Mouse (Mus musculus) urinary bladder, adult 18-20 months (tissue): Measurements from ENCODE around the gene Dnajc6.
A peak's percentile ranks its signal among the peaks of the same experiment; 100 is the strongest.

ENCODE experiments used
- DNase-seq, 2 experiments: peaks; one replicate each; pipeline ENCODE4 v3.0.0; 2022; ENCODE audit warnings: low spot score in 2 of 2, mixed read lengths in 2 of 2

Gene Dnajc6

DNA sequence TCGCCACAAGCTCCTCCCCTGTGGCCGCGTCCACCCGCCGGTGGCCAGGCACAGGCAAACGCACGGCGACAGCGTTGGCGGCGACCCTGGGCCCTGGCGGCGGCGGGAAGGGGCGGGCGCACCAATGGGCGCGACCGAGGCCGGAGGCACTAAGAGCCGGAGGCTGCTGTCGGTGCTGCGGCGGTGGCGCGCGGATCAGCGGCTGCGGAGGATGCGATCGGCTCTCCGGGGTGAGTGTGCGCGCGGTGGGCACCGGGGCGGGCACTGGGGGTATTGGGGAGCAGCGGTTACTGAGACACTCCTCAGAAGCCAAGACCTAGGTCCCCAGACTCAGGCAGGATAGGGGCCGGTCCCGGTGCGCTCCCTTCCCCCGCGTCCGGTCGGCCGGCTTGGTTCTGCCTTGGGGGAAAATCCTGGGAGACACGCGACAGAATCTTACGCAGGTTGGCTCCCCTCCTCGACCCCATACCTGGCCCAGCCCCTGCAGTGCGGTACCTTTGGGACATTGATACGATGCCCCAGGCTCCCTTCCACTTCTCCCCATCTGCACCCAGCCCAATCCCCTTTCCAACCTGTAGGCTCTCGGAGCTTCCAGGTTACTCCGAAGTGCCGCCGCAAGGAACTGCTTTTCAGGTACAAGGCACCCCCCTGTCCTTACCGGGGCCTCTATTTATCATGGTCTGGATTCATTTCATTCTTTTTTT lies at the start of gene Dnajc6:
Gene Dnajc6 (plus strand): TSS at position 115 of the 704 bp plus-strand sequence.
- peak in 1 of 2 experiments; percentile 17 for DNase-seq

DNA sequence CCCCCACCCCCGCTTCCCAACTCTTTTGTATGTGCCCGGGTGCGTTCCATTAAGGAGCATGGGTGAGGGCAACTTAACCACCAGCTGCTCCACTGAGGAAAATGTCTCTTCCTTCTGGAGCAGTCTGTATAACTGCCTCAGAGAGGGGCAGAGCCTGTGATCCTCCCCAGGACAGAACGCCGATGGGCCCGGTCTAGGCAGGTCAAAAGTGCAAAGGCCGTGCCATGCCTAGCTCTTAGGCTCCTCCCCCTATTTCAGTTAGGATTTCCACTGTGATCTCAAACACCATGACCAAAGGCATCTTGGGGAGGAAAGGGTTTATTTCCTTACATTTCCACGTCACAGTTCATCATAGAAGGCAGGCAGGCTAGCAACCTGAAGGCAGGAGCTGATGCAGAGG lies 47.7 kb upstream of the Dnajc6 start:
- DNase-seq = no peak

DNA sequence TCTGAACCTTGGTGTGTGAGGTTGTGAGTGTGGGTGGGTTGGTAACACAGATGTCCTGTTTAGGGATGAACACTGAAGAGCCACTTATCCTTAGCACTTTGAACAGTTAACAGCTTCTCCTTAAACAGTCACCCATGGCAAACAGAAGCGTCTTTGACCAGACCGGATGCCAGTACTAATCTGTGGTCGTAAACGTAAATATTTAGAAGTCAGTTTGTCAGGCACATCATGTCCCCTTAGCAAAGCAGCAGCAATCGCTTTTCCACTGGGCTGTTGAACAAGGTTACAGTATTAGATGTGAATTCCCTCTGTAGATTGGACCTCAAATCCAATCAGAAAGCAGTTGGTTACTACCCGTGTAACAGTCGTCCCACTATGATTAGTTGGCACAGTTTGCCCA lies 47.1 kb upstream of the Dnajc6 start:
- DNase-seq = no peak

DNA sequence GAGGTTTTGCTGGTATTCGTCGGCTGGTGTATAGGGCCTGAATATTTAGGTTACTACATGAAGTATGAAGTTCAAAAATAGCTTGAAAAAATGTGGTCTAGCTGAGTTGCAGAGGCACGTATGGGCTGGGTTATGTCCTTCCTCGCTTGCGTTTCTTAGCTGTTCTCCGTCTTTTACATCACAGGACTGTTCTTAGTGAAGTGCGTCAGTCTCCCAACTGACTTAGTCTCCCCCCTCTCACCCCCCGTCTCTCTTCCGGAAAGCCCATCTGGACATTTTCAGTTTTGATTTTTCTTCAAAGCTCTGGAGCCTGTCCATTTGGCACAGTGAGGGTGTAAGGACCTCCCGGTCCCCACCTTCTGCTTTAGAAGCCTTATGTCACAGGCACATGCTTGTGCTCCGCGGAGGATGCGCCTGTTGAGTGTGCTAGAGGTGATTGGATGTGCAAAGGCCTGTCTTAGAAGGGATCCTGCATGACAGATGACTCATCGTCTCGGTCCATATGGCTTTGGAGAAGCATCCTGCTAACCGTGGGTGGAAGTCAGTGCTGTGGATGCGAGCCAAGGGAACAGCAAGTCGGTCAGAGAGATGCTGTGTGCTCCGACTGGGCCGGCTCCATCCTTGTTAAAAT lies 46.2 kb upstream of the Dnajc6 start:
- DNase-seq = no peak

DNA sequence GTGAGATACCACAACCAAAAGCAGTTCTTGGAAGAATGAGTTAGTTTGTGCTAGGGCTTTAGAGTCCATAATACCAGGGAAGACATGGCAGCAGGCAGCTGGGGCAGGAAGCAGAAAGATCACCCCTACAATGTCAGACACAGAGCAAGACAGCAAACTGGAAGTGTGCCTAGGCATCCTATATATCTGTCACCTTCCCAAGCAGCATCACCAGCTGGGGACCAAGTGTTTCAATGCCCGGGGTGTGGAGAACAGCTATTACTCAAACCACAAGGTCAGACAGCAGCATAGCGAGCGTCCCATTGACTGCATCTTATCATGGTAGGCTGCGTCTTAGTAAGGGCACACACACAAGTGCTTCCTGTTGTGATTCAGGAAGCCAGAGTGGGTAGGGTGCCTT lies 45.4 kb upstream of the Dnajc6 start:
- DNase-seq = no peak

DNA sequence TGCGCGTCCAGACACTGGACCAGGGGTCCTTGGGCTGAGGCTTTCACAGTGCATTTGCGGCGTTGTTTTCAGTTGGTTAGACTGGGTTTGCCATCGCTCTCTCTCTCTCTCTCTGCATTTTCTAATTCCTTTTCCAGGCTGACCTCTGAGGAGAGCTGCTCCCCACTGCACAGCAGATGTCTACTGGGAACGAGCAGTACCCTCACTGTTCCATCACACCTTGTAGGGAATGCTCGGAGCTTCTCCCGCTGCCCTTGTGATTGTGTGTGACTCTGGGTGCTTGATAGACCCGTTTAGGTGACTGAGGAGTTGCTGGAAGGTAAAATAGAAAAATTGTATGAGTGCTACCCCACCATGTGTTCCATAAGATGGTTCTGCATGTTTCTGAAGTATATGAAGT lies 43.6 kb upstream of the Dnajc6 start:
- no peak for DNase-seq

DNA sequence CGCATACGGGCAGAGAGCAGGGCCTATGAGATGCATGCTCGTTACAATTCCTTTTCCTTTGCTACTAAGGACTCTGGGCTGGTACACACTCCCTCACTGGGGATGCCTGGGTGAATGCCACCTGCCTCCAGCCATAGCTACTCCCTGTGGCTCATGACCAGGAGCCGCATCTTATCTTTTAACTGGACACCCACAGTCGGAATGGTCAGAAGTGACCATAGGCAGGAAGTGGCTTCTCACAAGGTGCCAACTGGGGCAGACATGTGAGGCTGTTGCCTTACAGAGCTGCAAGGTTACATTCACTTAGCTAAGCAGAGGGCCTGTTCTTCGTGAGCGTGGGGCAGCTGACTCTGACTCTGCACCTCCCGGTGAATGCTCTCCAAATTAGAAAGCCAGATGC lies 39.3 kb upstream of the Dnajc6 start:
- no peak for DNase-seq

DNA sequence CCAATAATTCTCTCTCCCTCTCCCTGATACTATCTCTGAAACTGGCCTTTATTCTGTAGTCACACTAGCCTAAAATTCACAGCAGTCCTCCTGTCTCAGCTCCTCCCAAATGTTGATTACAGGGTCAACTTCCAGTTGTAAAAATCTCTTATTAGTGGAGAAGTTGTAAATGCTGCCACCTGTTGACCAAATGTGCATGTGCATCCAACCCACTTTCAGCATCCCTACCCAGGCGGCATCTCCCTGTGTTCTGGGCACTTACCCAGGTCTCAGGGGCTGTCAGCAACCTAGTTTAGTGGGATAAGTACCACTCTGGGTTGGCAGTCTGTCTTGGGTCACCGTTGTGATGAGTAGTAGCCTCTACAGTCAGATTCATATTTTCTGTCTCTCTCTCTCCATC lies 38.1 kb upstream of the Dnajc6 start:
- peak in 1 of 2 experiments; percentile 25 for DNase-seq

DNA sequence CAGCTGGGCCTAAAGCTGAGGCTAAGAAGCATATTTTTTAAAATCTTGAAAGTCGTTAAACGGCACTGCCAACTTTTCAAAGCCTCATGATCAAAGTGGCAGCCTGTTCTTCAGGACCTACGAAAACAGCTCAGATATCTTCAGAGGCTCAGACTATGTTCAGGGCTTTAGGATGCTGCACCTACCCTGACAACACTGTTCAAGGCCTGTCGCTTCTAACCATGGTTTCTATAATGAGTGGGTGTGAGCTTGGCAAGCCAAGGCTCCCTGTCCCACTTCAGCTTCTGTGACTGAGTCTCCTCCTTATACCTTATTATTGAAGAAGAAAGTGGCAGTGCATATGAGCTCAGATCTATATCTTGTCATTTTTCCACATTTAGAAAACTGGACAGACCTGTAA lies 37.1 kb upstream of the Dnajc6 start:
- no peak for DNase-seq

DNA sequence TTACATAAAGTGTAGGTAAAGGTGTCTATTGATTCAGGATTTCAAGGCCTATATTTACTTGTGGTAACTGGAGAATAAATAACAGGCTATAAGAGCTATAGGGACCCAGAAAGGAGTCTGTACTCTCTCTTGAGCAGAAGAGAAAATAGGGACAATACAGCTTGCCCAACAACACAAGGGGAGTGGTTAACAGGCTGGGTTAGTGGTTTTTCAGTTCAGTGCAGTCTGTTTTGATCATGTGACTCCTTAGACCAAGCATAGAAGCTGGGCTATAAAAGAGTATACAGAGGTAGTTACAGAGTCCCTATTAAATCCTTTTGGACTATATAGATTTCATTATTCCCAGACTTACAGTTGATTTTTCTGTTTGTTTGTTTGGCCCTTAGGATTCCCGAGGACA lies 36.3 kb upstream of the Dnajc6 start:
- DNase-seq = no peak

DNA sequence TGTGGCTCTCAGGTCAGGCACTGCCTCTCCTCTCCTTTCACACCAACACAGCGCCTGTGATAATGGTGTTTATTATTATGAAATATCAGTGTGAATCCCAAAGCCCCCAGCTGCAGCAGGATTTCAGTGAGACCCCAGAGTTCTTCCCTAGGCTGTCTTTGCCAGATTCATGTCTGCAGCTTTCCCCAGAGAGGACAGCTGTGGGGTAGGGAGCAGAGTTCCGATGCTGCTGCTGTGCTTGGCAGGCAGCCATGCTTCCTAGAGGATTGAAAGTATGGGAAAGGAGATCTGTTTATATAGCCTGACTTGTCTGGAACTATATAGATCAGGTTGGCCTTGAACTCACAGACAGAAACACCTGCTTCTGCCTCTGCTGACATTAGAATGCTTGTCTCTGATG lies 34.4 kb upstream of the Dnajc6 start:
- DNase-seq = no peak

DNA sequence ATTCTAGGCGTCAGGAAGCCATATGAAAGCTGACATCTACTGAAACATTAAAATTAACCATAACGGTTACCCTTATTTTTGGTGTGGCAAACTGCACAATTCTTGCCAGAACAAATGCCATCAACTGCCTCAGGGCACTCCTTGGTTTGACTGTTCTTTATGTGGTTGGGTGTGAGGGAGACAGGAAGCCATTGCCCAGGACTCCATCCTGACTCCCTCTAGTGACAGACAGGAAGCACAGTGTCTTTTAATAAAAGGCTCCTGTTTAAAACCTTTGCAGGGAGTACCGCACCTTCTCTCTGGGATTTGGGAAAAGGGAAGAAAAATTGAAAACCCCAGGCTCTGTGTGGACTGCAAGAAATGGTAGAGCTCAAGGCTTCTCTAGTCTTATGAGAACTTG lies 30.2 kb upstream of the Dnajc6 start:
- no peak for DNase-seq

DNA sequence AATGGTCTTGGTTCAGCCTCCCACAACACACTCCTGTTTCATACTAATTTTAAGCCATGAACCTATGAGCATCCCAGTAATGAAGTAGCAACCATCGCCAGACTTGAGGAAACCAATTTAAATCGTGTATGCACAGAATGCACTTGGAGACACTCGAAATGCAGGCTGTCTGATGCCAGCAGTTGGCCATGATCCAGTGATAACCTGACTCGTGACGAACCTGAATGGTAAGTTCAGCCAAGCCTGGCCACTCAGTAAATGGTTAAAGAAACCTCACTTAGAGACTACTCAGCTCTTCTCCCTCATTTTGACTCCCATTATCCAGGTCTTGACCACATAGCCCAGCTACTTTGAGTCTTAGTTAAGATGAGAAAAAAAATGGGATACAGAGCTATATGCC lies 27.2 kb upstream of the Dnajc6 start:
- DNase-seq = no peak

DNA sequence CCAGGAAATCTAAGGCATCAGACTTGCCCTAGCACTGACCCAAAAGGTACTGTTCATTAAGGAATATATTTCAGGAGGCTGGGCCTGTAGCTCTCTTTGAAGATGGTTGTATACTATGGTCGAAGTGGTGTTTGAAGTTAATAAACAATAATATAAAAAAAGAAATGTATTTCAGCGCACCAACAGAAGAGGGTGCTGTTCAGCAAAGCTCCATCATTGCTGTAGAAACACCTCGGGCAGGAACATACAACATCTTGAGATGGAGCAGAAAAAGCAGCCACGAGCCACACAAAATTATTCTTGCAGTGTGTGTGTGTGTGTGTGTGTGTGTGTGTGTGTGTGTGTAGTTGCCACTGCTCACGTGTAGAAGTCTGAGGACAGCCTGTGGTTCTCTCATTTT lies 25.9 kb upstream of the Dnajc6 start:
- DNase-seq = no peak

DNA sequence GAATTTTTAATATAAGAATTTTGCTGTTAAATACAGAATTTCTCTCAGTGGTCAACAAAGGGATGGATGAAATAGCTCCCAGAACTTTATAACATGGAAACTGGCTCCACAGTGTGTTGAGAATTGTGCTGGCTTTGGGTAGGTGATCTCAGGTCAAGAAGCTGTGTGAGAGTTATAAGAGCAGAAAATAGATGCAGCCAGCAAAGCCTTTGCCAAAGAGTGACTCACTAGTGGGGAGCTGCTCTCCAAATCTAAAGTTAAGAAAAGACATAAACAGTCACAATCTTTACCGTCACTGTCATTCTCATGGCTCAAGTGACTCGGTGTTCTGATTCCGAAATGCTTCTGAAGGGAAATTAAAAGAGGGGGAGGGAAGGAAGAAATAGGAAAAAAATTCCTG lies 23.7 kb upstream of the Dnajc6 start:
- DNase-seq = no peak

DNA sequence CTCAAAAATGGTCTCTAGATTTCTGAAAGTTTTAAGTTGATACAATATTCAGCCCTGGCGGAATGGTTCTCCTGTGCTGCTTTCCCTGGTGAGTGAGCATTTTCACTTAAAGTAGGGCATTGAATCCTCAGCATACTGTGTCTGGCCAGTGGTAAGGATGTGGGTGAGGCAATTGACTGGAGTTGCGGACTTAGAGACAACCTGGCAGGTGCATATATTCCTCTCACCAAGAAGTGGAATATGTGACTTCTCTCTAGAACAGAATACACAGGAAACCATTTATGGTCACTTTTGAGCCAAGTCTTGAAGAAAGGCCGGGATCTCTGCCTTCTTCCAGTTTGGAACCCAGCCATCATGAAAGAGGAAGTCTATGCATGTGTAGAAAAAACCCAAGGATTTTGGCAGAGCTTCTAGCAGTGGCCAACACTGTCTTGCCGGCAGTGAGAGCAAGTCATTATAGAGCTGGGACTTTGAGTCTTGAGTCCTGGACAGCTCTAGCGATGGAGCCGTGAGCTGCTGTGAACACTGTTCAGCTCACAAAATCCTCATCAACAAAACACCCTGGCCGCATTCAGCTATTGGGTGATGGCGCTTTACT lies 6.0 kb upstream of the Dnajc6 start:
- no peak for DNase-seq

DNA sequence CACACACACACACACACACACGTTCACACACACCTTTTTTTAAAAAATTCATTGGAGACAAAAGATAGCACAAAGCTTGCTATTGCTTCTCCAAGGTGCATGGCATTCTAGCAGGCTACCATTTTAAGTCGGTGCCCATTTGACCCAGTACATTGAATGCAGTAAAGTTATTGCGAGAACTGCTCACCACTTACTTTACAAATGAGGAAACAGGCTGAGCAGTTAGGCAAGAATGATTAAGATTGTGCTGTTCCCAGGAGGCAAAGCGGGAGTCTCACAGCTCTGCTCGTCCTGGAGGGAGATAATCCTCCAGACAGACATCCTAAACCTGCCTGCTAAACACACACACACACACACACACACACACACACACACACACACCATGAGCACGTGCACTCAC lies 4.7 kb upstream of the Dnajc6 start:
- DNase-seq = no peak

DNA sequence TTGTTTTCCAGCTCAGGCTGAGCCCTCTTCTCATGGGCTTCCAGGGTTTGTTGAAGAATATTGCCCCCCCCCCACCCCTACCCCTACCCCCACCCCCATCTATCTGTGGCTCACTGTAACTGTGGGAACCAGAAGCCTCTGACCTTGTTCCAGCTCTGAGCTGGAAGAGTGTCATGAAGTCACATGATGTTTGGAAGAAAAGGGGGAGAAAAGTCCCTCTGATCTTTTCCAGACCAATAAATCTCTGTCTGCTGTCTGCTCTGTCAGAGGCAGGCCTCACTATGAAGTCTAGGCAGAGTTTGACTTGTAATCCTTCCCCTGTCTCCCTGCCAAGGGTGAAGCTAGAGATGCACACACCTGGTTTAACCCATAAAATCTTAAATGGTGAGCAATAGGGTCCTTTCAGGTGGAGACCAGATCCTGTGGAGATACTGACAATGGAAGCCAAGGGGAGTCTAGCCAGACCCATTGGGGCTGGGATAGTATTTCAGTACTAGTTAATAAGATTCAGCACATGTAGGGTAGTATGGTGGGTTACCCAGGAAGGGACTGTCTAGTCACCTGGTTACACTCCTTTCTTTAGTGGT lies 2.7 kb upstream of the Dnajc6 start:
- DNase-seq = no peak

DNA sequence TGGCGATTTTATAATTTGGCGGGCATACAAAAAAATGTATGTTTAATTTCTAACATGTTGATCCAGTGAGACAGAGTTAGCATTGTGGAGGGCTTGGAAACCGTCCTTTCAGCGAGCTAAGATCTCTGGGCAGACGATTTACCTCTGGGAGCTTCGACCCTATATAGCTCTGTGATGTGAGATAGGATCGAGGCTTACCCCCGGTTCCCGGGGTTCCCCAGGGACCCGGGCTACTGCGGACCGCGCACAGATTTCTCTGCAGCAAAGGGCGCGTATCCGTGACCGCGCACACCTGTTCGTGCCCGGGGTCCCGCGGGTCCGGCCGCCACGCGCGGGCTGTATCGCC lies 287 bp upstream of the Dnajc6 start:
- DNase-seq = peak in 1 of 2 experiments; percentile 8

DNA sequence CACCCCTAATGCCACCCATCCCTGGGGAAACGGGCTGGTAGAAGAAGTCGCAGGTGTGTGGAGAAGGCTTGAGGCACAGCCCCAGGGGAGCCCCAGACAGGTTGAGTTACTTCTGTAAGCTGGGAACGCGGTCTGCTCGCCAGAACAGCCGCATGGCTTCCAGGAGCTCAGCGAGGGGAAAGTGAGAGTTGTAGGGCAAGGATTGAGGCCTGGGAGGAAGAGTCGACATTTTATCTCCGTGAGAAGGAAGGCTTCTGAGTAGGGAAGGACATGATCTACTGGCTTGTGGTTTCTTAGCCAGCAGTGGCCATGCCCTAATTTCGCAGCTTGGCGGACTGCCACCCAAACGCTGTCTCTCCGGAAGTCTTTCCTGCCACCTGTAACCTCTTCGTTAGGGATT lies 888 bp downstream of the Dnajc6 start:
- DNase-seq = no peak

DNA sequence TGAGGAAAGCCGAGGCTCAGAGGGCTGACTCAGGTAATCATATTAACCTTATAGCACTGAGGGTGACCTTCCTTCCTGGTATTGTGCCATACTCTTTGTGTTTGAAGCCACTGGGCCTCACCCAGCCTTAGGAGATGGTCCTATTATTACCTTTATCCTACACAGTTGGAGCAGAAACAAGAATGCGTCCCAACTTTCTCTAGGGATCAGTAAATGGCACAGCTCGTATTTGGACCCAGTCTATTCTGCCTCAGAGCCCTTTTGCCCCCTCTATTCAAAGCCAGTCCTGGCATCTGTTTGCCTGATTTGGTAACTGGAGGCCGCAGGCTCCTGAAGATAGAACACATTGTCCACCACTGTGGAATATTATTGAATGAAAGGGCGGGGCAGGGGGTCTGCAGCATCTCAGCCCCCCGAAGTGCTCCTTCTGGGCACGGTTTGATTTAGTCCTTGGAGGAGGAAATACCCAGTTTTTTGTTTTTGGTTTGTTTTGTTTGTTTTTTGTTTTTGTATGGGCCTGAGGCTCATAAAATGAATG lies 8.1 kb downstream of the Dnajc6 start:
- DNase-seq = no peak

DNA sequence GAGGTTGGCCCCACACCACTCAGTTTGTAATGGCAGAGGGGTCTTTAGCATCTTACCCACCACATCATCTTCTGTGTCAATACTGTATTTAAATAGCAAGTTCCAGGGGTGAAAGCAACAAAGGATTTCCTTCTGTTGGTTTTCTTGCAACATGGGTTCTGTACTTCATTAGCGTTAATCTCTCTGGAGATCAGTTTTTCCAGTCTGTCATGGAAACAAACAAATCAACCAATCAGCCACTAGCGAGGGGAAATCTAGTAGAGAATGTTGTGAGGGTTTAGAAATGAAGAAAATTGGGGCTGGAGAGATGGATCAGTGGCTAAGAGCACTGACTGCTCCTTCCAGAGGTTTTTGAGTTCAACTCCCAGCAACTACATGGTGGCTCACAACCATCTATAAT lies 9.5 kb downstream of the Dnajc6 start:
- no peak for DNase-seq

DNA sequence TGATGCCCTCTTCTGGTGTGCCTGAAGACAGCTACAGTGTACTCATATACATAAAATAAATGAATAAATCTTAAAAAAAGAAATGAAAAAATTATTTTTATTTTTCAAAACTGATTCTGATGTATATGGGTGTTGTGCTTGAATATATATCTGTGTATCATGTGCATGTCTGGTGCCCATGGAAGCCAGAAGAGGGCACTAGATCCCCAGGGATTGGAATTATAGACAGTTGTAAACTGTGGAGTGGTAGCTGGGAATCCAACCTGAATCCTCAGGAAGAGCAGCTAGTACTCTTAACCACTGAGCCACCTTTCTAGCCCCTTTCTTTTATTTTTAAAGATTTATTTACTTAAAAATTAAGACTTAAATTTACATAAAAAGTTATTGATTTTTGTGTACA lies 9.9 kb downstream of the Dnajc6 start:
- DNase-seq = no peak
